Mouse (Mus musculus): Measurements from ENCODE around the gene Rnf26.
"Not testable (repeated sequence)": the region's sequence is repeated elsewhere in the genome, so short reads cannot be mapped to it uniquely, and the experiment has no call there.

The Rnf26 gene

DNA sequence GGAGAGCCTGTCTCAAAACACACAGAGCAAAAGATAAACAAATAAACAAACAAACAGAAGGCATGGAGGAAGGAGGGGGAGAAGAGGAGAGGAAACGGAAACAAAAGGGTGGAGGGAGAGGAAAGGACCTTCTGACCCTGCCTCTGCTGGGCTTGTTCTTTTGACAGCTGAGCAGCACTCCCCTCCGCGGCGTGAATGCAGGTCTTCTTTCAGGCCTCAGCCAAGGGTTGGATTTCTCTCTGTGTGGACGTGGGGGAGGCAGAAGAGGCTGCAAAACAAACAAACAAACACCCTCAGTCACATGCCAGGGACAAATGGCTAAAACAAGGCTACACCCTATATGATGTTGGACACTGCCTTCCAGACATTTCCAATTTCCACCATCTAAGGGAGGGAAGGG is 11.7 kb upstream of the Rnf26 start:
- peak in 1 of 2 experiments; percentile 20 for DNase-seq

DNA sequence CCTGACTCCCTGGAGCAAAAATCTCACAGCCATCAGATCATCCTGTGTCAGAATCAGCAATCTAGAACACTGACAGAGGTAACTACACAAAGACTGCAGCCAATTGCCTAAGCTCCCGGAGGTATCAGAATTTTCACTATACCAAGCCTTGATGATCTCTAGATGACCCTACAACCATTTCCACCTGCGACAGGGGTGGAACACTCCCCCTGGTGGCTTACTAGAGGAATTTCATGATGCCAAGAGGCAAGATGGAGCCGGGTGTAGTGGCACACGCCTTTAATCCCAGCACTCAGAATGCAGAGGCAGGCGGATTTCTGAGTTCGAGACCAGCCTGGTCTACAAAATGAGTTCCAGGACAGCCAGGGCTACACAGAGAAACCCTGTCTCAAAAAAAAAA is 11.0 kb upstream of the Rnf26 start:
- peak in 1 of 2 experiments; percentile 21 for DNase-seq

DNA sequence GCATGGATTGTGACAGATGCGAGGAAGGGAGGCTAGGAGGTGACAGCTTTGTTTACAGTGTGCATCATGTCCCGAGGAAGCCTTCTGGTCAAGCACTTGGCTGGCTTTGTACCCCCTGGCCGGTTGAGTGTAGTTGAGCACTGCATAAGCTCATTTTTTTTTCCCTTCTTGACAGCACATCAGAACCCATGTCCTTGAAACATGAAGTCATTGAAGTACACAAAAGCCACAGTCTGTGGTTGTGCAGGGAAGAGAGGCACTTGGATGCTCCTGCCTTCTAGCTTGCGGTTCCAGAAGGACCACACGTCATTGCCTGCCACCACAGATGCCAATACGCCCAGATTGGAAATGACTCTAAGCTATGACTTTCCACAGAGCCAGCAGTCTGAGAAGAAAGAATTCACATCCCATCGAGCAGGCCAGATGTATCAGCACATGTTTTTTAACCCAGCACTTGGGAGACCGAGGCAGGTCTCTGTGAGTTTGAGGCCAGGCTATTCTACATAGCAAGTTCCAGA is 6.7 kb upstream of the Rnf26 start:
- no peak for DNase-seq

DNA sequence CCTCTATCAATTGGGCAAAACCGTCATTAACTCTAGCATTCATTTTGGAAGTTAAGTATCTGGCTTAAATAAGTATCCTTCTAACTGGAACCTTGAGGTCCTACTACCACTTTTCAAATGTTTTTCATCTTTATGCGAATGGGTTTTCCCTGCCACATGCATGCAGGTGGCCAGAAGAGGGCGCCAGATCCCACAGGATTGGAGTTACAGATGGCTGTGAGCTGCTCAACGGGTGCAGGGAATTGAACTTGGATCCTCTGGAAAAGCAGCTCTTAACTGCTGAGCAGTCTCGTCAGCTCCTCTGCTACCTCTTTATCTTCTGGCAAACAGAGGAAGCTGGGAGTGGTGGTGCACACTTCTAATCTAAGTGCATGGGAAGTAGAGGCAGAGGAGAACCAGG is 5.7 kb upstream of the Rnf26 start:
- peak in 1 of 2 experiments; percentile 36 for DNase-seq

DNA sequence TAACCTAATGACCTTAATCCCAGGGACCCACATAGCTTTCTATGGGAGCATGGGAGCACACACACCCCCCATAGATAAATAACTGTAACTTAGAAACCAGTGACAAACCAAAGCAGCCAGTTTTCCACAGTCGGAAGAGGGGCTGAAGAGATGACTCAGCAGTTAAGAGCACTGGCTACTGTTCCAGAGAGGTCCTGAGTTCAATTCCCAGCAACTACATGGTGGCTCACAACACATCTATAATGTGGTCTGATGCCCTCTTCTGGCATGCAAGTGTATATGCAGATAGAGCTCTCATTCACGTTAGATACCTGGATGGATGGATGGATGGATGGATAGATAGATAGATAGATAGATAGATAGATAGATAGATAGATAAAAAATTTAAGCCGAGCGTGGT is 2.9 kb upstream of the Rnf26 start:
- no peak for DNase-seq

DNA sequence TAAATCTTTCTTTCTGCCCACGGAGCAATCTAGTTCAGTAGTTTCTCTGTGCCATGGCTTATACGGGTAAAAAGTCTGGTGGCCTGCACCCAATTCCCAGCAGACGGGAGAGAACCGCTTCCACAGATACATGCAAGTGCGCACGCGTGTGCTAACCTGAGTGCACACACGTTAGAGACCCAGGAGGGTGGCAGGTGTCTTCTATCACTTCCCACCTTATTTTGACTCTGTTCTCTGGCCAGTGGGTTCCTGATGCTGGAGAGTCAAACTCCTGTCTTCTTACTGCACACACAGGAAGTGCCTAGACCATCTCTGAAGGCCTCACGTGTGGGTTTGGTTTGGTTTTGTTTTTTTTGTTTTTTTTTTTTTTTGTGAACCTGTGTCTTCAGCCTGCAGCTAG is 2.3 kb upstream of the Rnf26 start:
- no peak for DNase-seq

DNA sequence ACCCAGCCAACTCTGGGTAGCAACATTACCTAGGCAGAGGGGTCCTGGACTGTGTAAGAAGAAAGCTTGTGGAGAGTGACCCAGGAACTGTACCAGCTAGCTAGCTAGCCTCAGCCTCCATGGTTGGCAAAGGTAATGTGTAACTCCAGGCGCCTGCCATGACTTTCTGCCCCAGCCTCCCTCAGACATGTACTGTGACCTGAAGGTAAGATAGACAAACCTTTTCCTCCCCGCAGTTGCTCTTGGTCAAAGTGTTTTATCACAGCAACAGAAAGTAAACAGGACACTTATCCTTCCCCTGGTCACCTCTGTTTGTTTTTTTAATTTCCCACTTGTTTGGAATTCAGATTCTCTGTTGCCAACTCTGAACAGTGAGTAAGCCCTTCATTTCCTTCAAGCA is 1.1 kb upstream of the Rnf26 start:
- no peak for DNase-seq

DNA sequence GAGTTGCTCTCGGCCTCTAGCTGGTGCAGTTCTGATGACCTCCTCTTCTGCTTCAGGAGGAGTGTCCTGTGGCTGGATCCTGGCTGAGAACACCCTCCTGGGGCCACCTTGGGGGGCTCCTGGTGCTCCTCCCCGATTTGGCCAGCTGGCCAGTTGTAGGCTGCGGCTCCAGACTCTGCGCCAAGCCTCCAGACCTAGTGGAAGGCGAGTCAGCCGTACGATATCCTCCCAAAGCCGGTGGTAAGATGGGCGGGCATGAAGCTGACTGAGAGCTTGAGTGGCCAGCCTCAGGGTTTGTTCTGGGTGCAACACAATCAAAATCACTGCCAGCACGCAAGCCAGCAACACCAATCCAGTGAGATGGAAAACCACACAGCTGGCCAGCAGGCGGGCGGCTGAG is 1.4 kb downstream of the Rnf26 start:
- not testable (repeated sequence) for DNase-seq

DNA sequence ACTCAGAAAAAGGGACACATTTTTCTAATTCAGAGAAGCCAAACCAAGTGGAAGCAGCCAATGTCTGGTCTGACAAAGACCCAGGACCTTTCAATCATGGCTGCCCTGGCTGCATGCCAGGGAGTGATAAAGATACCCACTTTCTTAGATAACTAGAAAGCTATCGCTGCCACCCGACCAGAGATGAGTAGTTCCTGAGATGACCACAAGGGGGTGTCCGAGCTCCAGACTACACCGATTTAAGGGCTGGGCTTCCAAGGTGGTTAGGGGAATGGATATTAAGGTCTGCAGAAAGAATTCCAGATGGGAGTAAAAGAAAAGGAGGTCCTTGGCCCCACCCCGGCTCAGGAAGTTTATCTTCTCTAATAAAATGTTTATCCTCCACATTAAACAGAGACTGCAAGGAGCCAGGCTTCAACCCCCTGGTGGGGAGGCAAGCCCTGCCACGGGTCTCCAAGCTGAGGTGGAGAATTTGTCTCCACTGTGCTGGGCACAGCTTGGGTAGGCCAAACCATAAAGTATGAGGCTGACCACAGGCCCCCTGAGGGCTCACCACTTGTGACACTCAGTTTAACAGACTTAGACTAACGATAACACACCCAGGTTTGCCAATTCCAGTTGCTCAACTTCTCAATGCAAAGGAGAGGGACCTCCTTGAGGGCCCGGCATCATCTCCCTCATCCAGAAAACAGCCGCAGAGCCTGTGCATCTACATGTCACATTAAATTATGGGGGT is 3.8 kb downstream of the Rnf26 start:
- peak; percentile 73 to 84 for DNase-seq

DNA sequence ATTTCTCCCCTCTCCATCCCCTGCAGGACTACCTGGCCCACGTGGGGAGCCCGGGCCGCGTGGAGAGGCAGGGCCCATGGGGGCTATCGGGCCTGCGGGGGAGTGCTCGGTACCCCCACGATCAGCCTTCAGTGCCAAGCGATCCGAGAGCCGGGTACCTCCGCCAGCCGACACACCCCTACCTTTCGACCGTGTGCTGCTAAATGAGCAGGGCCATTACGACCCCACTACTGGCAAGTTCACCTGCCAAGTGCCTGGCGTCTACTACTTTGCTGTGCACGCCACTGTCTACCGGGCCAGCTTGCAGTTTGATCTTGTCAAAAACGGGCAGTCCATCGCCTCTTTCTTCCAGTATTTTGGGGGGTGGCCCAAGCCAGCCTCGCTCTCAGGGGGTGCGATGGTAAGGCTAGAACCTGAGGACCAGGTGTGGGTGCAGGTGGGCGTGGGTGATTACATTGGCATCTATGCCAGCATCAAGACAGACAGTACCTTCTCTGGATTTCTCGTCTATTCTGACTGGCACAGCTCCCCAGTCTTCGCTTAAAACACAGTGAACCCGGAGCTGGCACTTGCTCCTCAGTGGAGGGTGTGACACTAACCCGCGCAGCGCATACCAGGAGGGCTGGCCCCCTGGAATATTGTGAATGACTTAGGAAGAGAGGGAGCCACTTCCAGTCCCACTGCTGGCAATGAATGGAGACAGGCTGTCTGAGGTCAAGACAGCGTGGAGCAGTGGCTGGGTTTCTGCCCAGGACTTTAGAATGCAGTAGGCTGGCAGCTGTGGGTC is 4.9 kb downstream of the Rnf26 start:
- DNase-seq: no peak

DNA sequence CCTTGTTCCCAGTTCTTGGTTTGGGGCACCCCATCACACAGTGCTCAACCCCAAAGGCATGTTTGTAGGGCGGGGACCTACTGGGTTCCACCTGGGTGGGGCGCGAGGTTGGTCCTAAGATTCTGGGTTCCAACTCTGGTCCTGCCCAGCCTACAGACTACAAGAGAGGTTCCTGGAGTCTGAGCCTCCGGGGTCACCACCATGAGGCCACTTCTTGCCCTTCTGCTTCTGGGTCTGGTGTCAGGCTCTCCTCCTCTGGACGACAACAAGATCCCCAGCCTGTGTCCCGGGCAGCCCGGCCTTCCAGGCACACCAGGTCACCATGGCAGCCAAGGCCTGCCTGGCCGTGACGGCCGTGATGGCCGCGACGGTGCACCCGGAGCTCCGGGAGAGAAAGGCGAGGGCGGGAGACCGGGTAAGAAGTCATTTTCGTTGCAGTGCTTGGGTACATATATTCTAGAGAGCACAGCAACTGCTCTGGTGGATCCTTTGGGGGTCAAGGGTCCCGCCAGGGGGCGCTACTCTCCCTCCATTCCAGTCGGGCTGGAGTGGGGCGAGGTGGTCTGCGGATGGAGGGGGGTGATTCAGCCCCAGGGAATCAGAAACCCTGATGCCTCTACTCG is 5.6 kb downstream of the Rnf26 start:
- DNase-seq: peak; percentile 57 to 62

DNA sequence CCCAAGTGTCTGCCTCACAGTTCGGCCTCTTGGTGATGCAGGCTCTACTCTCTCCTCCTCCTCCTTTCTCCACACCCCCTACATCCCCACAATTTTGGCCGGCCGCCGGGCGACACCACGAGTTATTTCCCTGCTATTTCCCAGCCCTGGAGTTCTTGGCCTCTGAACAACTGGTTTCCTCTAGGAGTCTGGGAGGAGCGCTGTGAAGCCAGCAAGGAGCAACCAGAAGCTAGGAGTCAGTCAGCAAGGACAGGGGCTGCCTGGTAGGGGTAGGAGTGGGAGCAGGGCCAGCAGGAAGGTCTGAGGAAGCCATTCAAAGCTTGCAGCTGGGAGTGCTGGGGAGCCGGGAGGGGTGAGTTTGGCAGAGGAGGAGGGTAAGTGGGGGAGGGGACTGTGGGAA is 6.2 kb downstream of the Rnf26 start, which contains the start of gene C1qtnf5:
C1qtnf5 (plus strand) TSS at position 136 of the 400 bp plus-strand sequence.
- peak; percentile 89 to 94 for DNase-seq

DNA sequence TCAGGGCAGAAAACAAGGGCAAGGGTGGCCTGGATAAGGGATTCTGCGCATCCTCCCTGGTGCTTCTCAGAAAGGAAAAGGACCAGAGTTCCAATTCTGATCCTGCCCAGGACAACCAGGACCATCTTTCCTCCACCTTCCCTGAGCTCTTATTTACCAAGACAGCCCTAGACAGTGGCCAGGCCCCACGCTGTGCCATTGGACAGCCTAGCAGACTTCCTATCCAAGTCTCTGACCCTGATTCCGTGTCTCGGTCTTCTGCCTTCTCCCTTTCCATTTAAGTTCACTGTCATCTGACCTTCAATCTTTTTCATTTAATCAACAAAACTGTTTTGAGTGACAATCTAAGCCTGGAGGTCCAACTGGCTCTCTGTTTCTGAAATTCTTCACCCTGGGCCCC is 6.7 kb downstream of the Rnf26 start:
- DNase-seq: no peak

DNA sequence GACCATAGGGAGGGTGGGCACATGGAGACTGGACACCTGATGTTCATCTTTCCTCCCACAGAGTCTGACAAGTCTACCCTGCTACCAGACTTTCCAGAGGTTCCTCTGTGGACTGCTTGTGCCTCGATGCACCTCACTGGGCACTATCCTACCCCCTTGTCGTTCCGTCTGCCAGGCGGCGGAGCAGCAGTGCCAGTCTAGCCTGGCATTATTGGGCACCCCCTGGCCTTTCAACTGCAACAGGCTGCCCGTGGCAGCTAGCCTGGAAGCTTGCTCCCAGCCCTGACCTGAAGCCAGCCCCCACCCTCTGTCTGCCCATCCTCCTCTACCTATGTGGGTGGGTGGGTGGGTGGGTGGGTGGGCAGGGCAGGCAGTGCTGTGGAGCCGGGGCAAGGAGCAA is 7.1 kb downstream of the Rnf26 start:
- no peak for DNase-seq

DNA sequence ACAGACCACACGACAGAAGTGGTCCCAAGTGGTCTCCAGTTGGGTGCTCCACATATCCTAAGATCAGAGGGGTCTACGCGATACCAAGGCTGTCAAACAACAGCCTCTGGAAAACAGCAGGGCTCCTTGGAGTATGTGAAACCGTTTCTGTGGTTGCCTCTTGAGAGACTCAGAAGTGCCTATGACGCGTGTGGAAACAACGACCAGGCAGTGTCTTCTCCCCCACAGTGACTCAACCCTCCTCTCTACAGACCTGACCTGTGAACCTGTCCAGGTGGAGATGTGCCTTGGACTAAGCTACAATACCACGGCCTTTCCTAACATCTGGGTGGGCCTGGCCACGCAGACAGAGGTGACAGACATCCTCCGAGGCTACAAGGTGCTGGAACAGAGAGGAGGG is 7.5 kb downstream of the Rnf26 start:
- DNase-seq: no peak

DNA sequence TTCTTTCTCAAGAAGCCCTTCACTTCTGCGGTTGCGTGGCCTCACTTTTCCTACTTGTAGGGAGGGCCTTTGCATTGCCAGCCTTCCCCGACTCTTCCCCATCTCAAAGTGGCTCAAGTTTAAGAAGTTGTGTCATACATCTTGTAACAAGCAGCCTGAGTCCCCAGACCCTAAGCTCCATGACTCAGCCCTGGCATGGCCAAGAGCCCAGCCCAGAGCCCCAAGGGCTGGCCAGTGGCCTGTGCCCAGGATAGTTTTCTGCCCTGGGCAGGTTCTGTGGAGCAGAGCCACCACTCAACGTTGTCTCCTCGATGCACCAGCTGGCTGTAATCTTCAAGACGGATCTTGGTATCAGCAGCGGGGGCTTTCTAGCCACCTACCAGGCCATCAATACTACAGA is 8.4 kb downstream of the Rnf26 start:
- no peak for DNase-seq

DNA sequence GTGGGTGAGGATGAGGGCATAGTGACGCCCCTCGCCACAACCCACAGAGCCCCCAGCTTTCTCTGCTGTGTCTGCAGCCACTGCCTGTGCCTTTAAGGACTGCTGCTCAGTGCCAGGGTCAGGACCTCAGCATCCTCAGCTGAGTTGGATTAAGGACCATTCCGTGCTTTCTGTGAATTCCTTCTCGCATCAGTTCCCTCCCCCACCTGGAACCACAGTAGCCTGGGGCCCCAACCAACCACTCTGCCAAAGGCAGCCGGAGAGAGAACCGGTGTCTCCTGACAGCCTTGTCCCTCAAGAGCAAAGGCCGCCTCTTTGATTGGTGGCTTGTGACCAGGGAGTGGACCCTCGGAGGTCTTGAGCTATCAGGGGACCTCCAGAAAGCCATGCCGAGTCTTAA is 11.8 kb downstream of the Rnf26 start, which contains the start of gene Mfrp:
Mfrp (plus strand) TSS at position 240 of the 400 bp plus-strand sequence.
- no peak for DNase-seq

DNA sequence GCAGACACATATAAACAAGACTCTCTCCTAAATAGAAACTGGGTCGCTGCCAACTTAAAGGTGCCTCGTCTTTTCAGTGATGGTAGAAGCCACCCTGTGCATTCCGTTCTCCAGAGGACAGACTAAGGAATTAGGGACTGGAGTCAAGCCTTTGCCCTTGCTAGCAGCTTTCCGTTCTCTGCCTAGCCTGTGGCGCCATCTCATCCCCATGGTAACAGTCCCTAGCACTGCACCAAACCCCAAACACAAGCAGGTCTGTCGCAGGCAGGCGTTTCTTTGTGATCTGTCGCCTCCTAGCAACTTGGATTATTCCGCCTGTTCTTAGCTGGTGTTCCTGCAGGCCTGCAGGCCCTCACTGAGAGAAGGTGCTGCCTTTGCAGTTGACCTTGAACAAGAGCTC is 16.8 kb downstream of the Rnf26 start:
- DNase-seq: no peak

DNA sequence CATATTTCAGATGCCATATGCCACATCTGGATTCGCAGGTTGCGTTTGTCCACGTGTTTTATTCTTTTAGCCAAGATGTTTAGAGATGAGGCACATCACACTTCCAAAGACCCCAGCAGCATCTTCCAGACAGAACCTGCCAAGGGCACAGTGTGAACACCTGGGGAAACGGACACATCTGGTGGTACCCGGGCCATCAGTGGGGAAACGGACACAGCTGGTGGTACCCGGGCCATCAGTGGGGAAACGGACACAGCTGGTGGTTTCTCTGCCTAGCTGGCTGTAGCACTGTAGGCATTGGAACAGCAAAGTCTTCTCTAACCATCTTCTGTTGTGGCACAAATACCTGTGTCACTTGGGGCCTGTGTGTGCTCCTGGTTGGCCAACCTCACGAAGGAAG is 17.5 kb downstream of the Rnf26 start:
- no peak for DNase-seq

DNA sequence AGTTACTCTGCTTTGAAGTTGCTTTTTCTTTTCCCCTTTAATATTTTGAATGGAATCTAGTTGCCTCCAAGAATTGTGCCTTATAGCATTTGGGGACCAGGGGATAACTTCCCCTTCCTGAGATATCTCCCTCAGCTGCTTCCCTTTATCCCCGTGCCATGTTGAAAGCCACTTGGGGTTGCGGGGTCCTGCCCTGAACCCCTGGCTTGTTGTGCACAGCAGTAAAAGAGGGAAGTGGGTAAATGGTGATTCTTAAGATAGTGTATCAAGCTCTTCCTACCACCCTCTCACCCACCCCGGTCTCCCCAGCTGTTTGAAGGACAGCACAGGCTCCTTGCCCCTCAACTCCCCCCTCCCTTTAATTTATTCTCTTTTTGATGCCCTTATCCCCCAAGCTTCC is 18.6 kb downstream of the Rnf26 start:
- no peak for DNase-seq

DNA sequence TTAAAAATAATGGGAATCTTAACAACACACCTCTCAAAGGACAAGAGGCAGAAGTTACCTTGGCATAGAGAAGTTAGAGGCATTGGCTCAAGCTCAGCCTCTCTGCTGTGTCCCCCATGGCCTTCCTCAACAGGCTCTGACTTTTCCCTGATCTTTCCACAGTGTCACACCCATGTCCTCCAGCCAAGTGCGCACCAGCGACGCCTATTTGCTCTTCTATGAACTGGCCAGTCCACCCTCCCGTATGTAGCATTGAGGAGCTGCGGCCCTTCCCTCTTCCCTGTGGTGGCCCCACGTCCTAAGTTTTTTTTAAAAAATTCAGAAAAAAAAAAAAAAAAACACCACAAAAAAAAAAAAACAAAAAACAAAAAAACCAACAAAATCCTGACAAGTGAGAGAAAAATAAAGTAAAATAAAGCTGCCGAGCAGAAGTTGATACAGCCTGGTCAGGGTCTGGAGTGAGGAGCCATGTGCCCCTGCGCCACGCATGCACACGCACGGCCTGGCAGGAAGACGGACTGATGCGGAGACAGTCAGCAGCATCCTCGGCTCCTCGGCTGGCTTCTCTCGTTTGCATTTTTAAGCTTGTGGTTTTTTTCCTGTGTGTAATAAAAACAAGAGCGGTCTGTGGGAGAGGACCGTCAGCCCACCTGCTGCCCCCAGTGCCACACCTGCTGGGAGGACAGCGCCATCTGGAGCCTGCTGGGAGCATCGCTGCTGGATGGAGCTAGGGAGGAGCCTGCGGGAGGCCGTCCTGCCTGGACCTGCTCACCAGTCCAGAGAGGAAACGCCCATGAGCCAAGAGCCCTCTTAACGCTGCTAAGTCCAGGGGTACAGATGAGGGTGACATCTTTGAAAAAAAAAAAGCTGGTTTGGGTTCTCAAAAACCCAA is 19.5 kb downstream of the Rnf26 start:
- DNase-seq: peak; percentile 80 to 85

DNA sequence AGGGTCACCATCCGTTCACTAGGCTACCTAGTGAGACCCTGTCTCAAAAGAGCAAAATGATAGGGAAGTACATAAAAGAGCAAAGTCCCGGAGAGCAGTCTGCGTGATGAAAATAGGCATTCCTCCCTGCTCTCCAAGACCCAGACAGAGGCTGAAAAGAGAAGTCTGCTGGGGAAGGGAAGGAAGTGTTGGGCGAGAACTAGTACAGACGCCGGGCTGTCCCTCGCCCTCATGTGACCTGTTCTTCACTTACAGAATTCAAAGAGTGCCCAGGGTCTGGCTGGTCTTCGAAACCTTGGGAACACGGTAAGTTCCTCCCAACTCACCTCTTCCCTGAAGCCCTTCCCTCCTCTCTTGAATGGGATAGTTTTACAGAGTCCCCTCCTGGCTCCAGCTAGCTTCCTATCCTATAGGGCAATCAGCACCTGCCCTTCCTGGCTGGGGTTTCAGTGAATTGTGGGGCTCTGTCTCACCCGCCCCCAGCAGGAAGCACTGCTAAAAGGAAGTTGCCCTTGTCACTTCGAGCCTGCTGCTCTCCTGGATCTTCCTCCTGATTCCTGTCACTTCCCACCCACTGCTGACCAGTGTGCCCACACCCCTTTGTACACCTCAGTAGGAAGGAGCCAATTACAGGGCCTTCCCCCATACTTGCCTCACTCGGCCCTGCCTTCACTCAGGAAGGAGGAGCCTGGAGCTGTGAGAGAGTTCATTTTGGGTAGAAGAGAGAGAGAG is 24.3 kb downstream of the Rnf26 start:
- peak in 1 of 2 experiments; percentile 43 for DNase-seq

All from lung, postnatal 4 days (tissue).